Mouse (Mus musculus): ENCODE data around the gene Mtx1. TPM values are rescaled to one million over a fixed set of nuclear protein-coding genes. Genes with fewer than 3 reads are reported as not detected.
A peak's percentile ranks its signal among the peaks of the same experiment; 100 is the strongest.

The Mtx1 gene
- polyA plus RNA-seq, 1 experiment, result 181 TPM

- H3K27me3 ChIP-seq (ENCODE audit: control insufficient read depth, insufficient read depth, low read length), result peaks cover 3% of the 10 kb centered on the region; the same call in 1 of the 2 replicates
- peak; percentile 69; the same call in 1 of the 2 replicates for TF ChIP-seq CTCF (IDR thresholded peaks at IDR 0.05; ENCODE audit: extremely low read depth, insufficient read length, insufficient replicate concordance, low read depth, low read length)
- no peak for TF ChIP-seq POLR2A (IDR thresholded peaks at IDR 0.05; ENCODE audit: low read depth, low read length)
- H3K36me3 ChIP-seq (ENCODE audit: control insufficient read depth, insufficient read depth, low read length), result no peaks in the 10 kb centered on the region
- H3K4me1 ChIP-seq (ENCODE audit: control insufficient read depth, insufficient read depth, insufficient read length, low read length), result peaks cover 24% of the 10 kb centered on the region
- H3K27ac ChIP-seq (ENCODE audit: insufficient read depth, low read depth, low read length), result no peak overlapping the region
- 60% methylated on average over 9 of the region's 9 CpGs for WGBS
- H3K4me3 ChIP-seq (ENCODE audit: low read depth, low read length), result no peak overlapping the region
These were observed 15.5 kb upstream of the Mtx1 start for GRCm38 (mm10) chr3:89242331-89242895.

DNA sequence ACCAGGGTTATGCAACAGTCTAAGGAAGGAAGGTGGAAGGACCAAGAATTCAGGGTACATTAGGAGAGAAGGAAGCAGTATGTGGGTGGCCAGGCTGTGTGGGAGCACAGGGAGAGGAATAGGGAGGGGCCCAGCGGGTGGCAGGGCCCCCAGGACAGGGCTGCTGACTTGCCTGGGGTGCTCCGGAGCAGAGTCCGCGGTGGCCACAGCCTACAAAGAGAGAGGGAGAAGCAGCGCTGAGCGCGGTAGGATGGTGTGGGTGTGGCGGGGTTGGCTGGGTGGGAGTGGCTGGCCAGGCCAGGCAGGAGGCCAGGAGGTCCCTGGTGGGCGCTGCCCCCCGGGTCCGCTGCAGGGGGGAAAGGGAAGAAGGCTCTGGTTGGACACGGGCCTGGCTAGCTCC lies 11.6 kb upstream of the Mtx1 start:
- Histone ChIP-seq H3K4me1 (ENCODE audit: control insufficient read depth, insufficient read depth, insufficient read length, low read length) (peaks cover 25% of the 10 kb centered on the region), H3K27ac (ENCODE audit: insufficient read depth, low read depth, low read length) (no peak overlapping the region), H3K36me3 (ENCODE audit: control insufficient read depth, insufficient read depth, low read length) (no peaks in the 10 kb centered on the region), H3K27me3 (ENCODE audit: control insufficient read depth, insufficient read depth, low read length) (peaks cover 10% of the 10 kb centered on the region), H3K4me3 (ENCODE audit: low read depth, low read length) (peak overlapping the region; percentile 44)
- WGBS, result 24% methylated on average over 11 of the region's 12 CpGs
- no peak for TF ChIP-seq CTCF (IDR thresholded peaks at IDR 0.05; ENCODE audit: extremely low read depth, insufficient read length, insufficient replicate concordance, low read depth, low read length)
- no peak for TF ChIP-seq POLR2A (IDR thresholded peaks at IDR 0.05; ENCODE audit: low read depth, low read length)

- TF ChIP-seq POLR2A (IDR thresholded peaks at IDR 0.05; ENCODE audit: low read depth, low read length) (no peak), CTCF (IDR thresholded peaks at IDR 0.05; ENCODE audit: extremely low read depth, insufficient read length, insufficient replicate concordance, low read depth, low read length) (no peak)
- 43% methylated on average over 21 of the region's 21 CpGs for WGBS
- no peak overlapping the region for H3K27ac ChIP-seq (ENCODE audit: insufficient read depth, low read depth, low read length)
- no peaks in the 10 kb centered on the region for H3K36me3 ChIP-seq (ENCODE audit: control insufficient read depth, insufficient read depth, low read length)
- H3K4me3 ChIP-seq (ENCODE audit: low read depth, low read length), result no peak overlapping the region
- peaks cover 10% of the 10 kb centered on the region for H3K27me3 ChIP-seq (ENCODE audit: control insufficient read depth, insufficient read depth, low read length)
- peaks cover 31% of the 10 kb centered on the region for H3K4me1 ChIP-seq (ENCODE audit: control insufficient read depth, insufficient read depth, insufficient read length, low read length)
These were observed 10.8 kb upstream of the Mtx1 start for GRCm38 (mm10) chr3:89237682-89238081.

DNA sequence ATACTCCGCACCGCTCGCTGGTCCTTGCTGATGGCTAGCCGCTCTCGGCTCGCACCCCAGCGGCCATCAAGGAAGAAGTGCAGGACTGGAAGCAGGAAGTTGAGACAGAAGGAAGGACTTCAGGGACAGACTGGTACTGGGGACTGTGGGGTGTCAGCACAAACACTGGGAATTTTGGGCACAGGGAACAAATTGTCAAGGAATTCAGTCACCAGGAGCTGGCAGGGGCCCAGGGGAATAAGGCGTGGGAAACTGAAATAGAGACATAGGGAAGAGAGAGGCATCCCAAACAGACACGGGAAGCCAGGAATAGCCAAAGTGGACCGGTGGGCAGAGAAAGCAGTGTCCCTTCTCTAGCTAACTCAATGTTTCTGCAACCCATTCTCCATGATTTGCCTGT lies 9.6 kb upstream of the Mtx1 start:
- Histone ChIP-seq H3K4me1 (ENCODE audit: control insufficient read depth, insufficient read depth, insufficient read length, low read length) (peaks cover 31% of the 10 kb centered on the region), H3K36me3 (ENCODE audit: control insufficient read depth, insufficient read depth, low read length) (no peaks in the 10 kb centered on the region), H3K27me3 (ENCODE audit: control insufficient read depth, insufficient read depth, low read length) (peaks cover 12% of the 10 kb centered on the region), H3K4me3 (ENCODE audit: low read depth, low read length) (no peak overlapping the region), H3K27ac (ENCODE audit: insufficient read depth, low read depth, low read length) (no peak overlapping the region)
- WGBS, result 81% methylated on average over 10 of the region's 10 CpGs
- TF ChIP-seq POLR2A (IDR thresholded peaks at IDR 0.05; ENCODE audit: low read depth, low read length), result no peak
- TF ChIP-seq CTCF (IDR thresholded peaks at IDR 0.05; ENCODE audit: extremely low read depth, insufficient read length, insufficient replicate concordance, low read depth, low read length), result no peak

- Histone ChIP-seq H3K27ac (ENCODE audit: insufficient read depth, low read depth, low read length) (no peak overlapping the region), H3K4me3 (ENCODE audit: low read depth, low read length) (no peak overlapping the region), H3K27me3 (ENCODE audit: control insufficient read depth, insufficient read depth, low read length) (peaks cover 18% of the 10 kb centered on the region), H3K4me1 (ENCODE audit: control insufficient read depth, insufficient read depth, insufficient read length, low read length) (peaks cover 30% of the 10 kb centered on the region), H3K36me3 (ENCODE audit: control insufficient read depth, insufficient read depth, low read length) (no peaks in the 10 kb centered on the region)
- WGBS, result 15% methylated on average over 14 of the region's 14 CpGs
- TF ChIP-seq CTCF (IDR thresholded peaks at IDR 0.05; ENCODE audit: extremely low read depth, insufficient read length, insufficient replicate concordance, low read depth, low read length) (peak; percentile 45; the same call in 1 of the 2 replicates), POLR2A (IDR thresholded peaks at IDR 0.05; ENCODE audit: low read depth, low read length) (no peak)
These were observed 6.7 kb upstream of the Mtx1 start for GRCm38 (mm10) chr3:89233562-89234110.

DNA sequence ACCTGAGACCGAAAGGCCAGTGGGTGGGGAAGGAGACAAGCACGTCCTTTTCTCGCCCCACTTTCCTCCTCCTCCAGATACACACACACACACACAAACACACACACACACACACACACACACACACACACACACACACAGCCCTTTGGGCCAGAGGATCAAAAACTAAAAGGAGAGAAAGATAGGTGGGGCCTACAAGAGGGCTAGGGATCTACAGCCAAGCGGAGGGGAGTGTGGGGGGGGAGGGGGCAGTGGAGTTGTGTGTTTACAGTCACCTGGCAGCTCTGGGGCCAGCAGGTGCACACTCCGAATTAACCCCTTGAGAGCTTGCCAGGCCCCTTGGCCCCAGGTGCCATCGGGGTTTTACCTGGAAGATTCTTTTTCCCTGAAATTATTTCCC lies 5.7 kb upstream of the Mtx1 start:
- TF ChIP-seq CTCF (IDR thresholded peaks at IDR 0.05; ENCODE audit: extremely low read depth, insufficient read length, insufficient replicate concordance, low read depth, low read length) (no peak), POLR2A (IDR thresholded peaks at IDR 0.05; ENCODE audit: low read depth, low read length) (no peak)
- Histone ChIP-seq H3K27me3 (ENCODE audit: control insufficient read depth, insufficient read depth, low read length) (peaks cover 15% of the 10 kb centered on the region; the same call in 1 of the 2 replicates), H3K4me3 (ENCODE audit: low read depth, low read length) (no peak overlapping the region), H3K4me1 (ENCODE audit: control insufficient read depth, insufficient read depth, insufficient read length, low read length) (peaks cover 22% of the 10 kb centered on the region), H3K36me3 (ENCODE audit: control insufficient read depth, insufficient read depth, low read length) (no peaks in the 10 kb centered on the region), H3K27ac (ENCODE audit: insufficient read depth, low read depth, low read length) (no peak overlapping the region)
- WGBS, result 22% methylated on average over 6 of the region's 6 CpGs

- H3K36me3 ChIP-seq (ENCODE audit: control insufficient read depth, insufficient read depth, low read length), result no peaks in the 10 kb centered on the region
- H3K4me1 ChIP-seq (ENCODE audit: control insufficient read depth, insufficient read depth, insufficient read length, low read length), result peaks cover 24% of the 10 kb centered on the region
- H3K27ac ChIP-seq (ENCODE audit: insufficient read depth, low read depth, low read length), result no peak overlapping the region
- WGBS, result 64% methylated on average over 16 of the region's 16 CpGs
- TF ChIP-seq CTCF (IDR thresholded peaks at IDR 0.05; ENCODE audit: extremely low read depth, insufficient read length, insufficient replicate concordance, low read depth, low read length), result no peak
- no peak for TF ChIP-seq POLR2A (IDR thresholded peaks at IDR 0.05; ENCODE audit: low read depth, low read length)
- H3K4me3 ChIP-seq (ENCODE audit: low read depth, low read length), result no peak overlapping the region
- peaks cover 18% of the 10 kb centered on the region for H3K27me3 ChIP-seq (ENCODE audit: control insufficient read depth, insufficient read depth, low read length)
These were observed 4.9 kb upstream of the Mtx1 start for GRCm38 (mm10) chr3:89231772-89232275.

Measured in small intestine, adult 2 months (tissue).